Mouse (Mus musculus) adrenal gland, postnatal 10 days (tissue): ENCODE results near the gene Hoxb5. TPM values are rescaled to one million over a fixed set of nuclear protein-coding genes. Genes with fewer than 3 reads are reported as not detected.

Source experiments
- DNase-seq: peaks from one replicate; pipeline ENCODE4 v3.0.0; 2021; ENCODE audit warnings: mixed read lengths
- total RNA-seq, 2 experiments: library from RNA; stranded (reverse); gene quantifications; 2 replicates each; pipeline ENCODE4 v1.2.3; 2021

The Hoxb5 gene
- total RNA-seq, 2 experiments from 2014 or later: 12.1 to 17.1 TPM

DNA sequence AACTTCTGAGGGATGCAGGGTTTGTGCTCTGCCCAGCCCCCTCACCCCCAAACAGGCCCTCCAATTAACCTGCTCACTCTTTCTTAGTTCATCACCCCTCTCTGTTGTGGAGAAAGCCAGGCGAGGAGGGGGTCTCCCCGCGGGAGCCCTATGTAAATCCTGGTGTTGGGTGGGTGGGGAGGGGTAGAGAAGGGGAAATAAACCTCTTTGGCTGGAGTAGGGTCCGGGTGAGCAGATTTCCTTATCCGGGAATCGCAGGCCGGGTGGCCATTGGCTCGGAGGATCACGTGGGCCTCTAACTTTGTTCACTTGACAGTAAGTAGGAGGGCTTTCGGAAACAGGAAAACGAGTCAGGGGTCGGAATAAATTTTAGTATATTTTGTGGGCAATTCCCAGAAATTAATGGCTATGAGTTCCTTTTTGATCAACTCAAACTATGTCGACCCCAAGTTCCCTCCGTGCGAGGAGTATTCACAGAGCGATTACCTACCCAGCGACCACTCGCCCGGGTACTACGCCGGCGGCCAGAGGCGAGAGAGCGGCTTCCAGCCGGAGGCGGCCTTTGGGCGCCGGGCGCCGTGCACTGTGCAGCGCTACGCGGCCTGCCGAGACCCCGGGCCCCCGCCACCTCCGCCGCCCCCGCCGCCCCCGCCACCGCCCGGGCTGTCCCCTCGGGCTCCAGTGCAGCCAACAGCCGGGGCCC, 15.4 kb downstream of the Hoxb5 start:
- DNase-seq: peak; percentile 89

- peak; percentile 67 for DNase-seq
These were observed 16.2 kb downstream of the Hoxb5 start for GRCm38 (mm10) chr11:96319071-96319902.

GRCm38 (mm10) chr11:96319910-96320309, 16.8 kb downstream of the Hoxb5 start:
- DNase-seq: peak; percentile 72

DNA sequence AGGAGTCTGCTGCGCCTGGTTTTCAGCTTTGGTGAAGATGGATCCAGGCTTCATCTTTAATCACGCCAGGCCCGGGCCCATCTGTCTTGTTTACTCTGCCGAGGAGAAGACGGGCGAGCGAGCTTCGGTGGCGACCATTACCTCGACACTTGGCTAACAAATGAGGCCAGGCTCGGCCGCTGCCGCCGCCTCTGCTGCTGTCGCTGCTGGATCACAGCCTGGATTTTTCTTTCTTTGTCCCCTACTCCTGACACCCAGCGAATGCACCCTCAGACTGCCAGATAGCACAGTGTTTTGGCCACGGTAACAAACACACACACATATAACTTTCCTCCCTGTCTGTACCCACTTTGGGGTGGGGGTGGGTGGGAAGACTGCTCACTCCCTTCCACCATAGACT, 17.6 kb downstream of the Hoxb5 start:
- peak; percentile 60 for DNase-seq

GRCm38 (mm10) chr11:96321846-96322245, 18.7 kb downstream of the Hoxb5 start:
- DNase-seq: peak; percentile 48

DNA sequence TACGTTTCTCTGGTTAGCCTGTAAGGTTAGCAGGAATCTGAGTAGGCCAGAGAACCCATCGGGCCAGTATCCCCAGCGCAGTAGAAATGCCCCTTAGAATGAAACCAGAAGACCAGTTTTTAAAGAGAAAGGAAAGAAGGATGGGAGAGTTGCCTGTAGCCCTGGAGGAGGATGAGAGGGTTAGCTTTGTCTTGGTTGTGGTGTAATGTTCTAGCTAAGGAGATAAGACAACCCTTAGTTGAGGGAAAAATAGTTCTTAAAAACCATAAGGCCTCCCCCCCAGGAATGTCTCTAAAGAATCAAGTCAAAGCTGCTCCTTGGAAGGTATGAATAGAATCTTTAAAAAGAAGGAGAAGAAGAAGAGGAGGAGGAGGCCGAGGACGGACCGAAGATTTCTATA, 19.6 kb downstream of the Hoxb5 start:
- DNase-seq: no peak

GRCm38 (mm10) chr11:96323154-96323553, 20.0 kb downstream of the Hoxb5 start, which contains the start of gene Hoxb3:
Gene Hoxb3 (plus strand): TSS chr11:96323326.
- DNase-seq: no peak

- peak; percentile 46 for DNase-seq
These were observed 21.0 kb downstream of the Hoxb5 start for GRCm38 (mm10) chr11:96324125-96324524.

- DNase-seq: no peak
These were observed 21.8 kb downstream of the Hoxb5 start for GRCm38 (mm10) chr11:96324965-96325364.

DNA sequence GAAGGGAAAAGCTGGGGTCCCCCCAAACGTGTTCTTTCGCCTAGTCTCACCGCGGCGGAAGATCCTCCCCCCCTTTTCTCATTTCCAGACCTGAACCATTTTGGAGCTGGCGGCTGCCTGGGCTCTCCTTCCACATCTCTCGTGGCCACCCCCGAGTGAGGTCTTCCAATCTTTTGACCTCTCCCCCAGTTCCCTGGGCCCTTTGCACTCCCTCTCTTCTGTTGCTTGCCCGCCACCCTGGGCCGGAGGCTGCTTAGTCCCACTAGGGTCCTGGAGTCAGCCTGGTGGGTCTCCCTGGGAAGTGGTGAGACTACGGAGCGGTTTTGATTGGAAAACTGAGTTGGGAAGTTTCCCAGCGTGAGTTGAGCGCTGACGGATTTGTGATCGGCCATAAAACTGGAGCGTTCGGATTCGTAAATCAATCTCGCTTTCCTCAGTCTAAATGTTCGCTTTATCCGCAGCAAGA, 22.6 kb downstream of the Hoxb5 start:
- DNase-seq: peak; percentile 43

GRCm38 (mm10) chr11:96326705-96327104, 23.6 kb downstream of the Hoxb5 start:
- DNase-seq: no peak

- DNase-seq: no peak
These were observed 24.0 kb downstream of the Hoxb5 start for GRCm38 (mm10) chr11:96327122-96327521.

DNA sequence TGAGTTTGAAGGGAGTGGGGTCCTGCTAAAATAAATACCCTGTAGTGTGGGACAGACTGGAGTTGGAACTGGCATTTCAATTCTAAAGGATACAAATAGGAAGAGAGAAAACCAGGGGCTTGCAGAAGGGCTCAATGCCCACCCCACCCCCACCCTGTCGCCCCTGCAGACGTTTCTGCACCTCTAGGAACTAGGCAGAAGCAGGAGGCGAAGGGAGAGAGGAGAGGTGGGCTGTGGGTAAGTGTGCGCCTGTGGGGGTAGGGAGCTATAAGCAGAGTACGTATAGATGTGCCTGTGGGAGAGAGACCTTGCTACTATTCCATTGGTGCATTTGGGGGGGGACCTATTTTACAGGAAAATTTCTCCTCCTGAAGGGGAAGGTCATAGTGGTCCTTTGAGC, 24.6 kb downstream of the Hoxb5 start:
- no peak for DNase-seq

DNA sequence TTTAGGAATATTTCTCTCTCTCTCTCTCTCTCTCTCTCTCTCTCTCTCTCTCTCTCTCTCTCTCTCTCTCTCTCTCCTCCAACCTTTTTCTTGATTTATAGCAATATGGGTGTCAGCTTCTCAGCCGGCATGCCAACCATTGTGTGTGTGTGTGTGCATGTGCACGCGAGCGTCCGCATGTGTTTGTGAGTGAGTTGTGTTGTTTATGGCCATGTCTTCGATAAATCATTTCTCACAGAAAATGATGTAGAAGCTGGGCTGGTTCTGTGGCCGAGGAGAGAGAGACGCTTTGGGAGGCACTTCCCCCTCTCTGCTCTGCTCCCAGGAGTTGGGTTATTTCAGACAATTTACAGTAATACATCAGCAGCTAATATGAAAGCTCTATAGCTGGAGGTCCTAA, 25.5 kb downstream of the Hoxb5 start:
- no peak for DNase-seq

- no peak for DNase-seq
These were observed 29.0 kb downstream of the Hoxb5 start for GRCm38 (mm10) chr11:96332105-96332504.

DNA sequence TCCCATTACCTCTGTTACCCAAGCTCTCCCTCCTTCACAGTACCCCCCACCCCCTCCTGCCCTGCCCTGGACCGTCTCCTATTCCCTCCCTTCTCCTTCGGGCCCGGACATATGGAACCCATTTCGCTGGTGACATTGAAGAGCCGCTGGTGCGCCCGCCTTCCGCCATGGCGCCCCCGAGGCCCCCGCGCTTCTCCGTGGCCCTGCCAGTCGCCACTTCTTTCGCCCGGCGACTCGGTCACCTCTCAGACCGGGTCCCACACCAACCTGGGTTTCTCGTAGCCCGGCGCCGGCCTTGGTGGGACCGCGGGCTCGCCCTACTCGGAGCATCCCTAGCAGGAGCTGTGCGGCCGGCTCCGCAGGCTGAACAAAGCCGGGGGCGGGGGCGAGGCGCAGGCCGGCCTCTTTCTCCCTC, 29.5 kb downstream of the Hoxb5 start:
- no peak for DNase-seq

- no peak for DNase-seq
These were observed 30.3 kb downstream of the Hoxb5 start for GRCm38 (mm10) chr11:96333241-96334001.

GRCm38 (mm10) chr11:96334002-96334364, 30.8 kb downstream of the Hoxb5 start:
- DNase-seq: no peak

DNA sequence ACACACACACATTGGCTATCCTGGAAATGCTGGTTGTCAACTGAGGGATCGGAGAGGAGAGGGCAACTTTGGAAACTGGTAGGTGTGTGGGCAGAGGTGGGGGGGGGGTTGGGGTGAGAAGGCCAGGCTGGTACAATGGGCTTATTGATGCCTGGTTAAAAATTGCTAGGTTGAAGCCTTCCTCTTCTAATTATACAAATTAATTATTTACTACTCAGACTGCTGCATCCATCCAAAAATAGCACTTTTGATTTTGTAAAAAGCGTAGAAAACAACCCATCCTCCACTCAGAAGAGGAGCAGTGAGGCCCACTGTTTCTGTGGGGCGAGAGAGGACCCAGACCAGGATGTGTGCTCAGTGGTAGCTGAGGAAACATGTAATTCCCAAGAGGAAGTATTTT, 31.9 kb downstream of the Hoxb5 start:
- no peak for DNase-seq

DNA sequence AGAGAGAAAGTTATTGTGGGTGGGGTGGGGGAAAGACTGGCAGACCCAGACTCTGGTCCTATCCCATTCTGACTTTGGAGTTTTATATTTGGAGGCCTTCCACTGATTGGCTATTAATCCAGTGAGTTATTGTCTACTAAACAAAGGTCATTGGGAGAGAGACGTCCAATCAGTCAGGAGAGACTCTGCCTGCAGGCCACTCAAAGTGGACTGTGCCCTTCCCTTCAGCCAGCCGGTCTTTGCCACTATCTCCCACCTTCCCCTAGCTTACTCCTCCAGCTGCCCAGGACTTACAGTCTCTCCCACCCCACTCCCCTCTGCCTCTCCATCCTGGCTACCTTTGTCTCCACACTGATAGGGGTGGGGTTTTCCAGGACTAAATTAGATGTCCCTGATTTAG, 33.5 kb downstream of the Hoxb5 start:
- peak; percentile 44 for DNase-seq

- peak; percentile 43 for DNase-seq
These were observed 33.9 kb downstream of the Hoxb5 start for GRCm38 (mm10) chr11:96337026-96337425.

DNA sequence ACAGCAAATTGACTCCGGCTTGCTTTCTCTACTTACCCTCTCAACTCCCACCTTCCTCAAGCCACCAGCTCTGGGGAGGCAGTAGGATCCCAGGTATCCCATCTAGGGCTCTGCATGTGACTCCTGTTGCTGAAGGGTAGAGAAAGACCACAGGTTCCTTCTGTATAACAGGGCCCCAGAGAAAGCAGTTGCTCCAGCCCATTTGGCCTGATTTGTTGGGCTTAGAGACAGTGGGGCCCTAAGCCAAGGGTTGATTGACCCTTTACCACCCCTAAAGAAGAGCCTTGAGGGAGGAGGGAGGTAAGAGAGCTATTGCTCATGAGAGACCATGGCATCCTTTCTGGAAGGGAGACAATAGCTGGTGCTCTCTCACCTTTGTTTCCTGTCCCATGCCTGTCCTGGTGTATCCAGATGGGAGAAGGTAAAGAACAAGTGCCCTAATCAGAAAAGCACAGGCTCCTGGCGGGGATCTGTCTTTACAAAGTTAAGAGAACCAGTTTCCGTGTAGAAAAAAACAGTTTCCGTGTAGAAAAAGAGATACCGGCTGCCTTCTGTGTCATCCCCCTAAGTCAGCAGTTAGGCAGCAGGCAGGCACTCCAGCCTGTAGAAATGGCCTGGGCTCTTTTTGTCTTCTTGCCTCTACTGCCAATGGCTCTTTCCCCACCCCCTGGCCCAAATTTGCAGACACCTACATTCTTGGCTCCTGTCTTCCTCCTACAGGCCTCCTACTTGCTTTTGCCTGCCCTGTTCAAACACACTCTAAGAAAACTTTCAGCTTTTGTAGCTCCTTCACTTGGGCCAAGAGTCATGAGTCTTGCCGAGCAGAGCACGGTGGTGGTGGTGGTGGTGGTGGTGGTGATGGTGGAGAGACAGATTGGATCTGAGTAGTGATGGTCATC, 36.1 kb downstream of the Hoxb5 start:
- DNase-seq: peak; percentile 22
